8 mouse cellular contexts compared by ENCODE assay signal in genomic region chr2:71367125-71367880, GRCm38 (mm10). TPM values are rescaled to one million over a fixed set of nuclear protein-coding genes. Genes with fewer than 3 reads are reported as not detected.
DNase-seq lines count a peak whose midpoint lies in the region; ATAC-seq and TF ChIP-seq lines count a peak whose summit lies in the region.

TSS of gene Slc25a12 (minus strand) at chr2:71367749.

- CTCF ChIA-PET in Patski (lab: Charles Lee), result interaction anchor here (0.7 to 1.2 kb wide), 2 partner anchors 11 to 23 kb away, joined by 3 to 4 read pairs; no protein-coding TSS in a partner anchor

- peaks cover under 1% of the 10 kb centered on the region; the same call in 1 of the 2 replicates for H3K36me3 ChIP-seq in hindbrain, embryonic 12.5 days

- peak within 1 kb of the TSS; percentile 69 for H3K4me2 ChIP-seq in hindbrain, embryonic 12.5 days (replicated peaks)

- H3K9me3 ChIP-seq in hindbrain, embryonic 12.5 days (replicated peaks), result no peaks in the 10 kb centered on the region

- TF ChIP-seq CTCF in Patski (IDR thresholded peaks at IDR 0.05), result no peak

- in situ Hi-C loops in Patski (cut with MboI; ENCODE audit: low pct_unique_long_range_greater_than_20kb), result no loop called here

- peak within 1 kb of the TSS; percentile 73 for H3K9ac ChIP-seq in hindbrain, embryonic 12.5 days

- H3K27me3 ChIP-seq in Patski, result no peaks in the 10 kb centered on the region
- H3K27me3 ChIP-seq in hindbrain, embryonic 12.5 days, result no peaks in the 10 kb centered on the region

- H3K4me1 ChIP-seq in hindbrain, embryonic 12.5 days, result peaks cover 11% of the 10 kb centered on the region

- ATAC-seq in Patski, result peak; percentile 85
- peak; percentile 96 for ATAC-seq in hindbrain, embryonic 12.5 days (ENCODE audit: low FRiP score)

- H3K27ac ChIP-seq in hindbrain, embryonic 12.5 days, result peak within 1 kb of the TSS; percentile 79

- no peak for DNase-seq in Patski (ENCODE audit: low read depth, low spot score)
- DNase-seq in cerebellum, postnatal 14 days, result peak; percentile 82 to 84
- peak; percentile 50 to 62 for DNase-seq in frontal cortex, postnatal 14 days (ENCODE audit: low spot score in 2 of 2)
- DNase-seq in layer of hippocampus, postnatal 14 days (ENCODE audit: low spot score in 2 of 2), result peak; percentile 69 to 75
- peak; percentile 74 for DNase-seq in lung, postnatal 14 days
- DNase-seq in ovary, postnatal 36 days (ENCODE audit: low spot score), result peak; percentile 84
- DNase-seq in thymus, postnatal 25 days, result peak; percentile 74

- H3K4me3 ChIP-seq in hindbrain, embryonic 12.5 days, result peak within 1 kb of the TSS; percentile 76

- POLR2A ChIA-PET in Patski (lab: Charles Lee), result interaction anchor here (0.9 kb wide), 1 partner anchor 67 kb away, joined by 3 read pairs; no protein-coding TSS in a partner anchor

- WGBS in hindbrain, embryonic 12.5 days, result under 1% methylated on average over 57 of the region's 57 CpGs

RNA-seq across cellular contexts. Expression of gene Slc25a12, which starts in this region (rescaled TPM):
- polyA plus RNA-seq in Patski (2021), result 78.1 TPM
- polyA plus RNA-seq in hindbrain, embryonic 12.5 days (2016; fragmentation: Nextera tagmentation; extraction: Ambion mirVana), result 48.8 and 54.1 TPM in 2 replicates
- total RNA-seq in layer of hippocampus, postnatal 14 days (2021), result 100 to 1,000 TPM; 164 to 174 TPM
